Mouse (Mus musculus) v-Abl transformed pro-B cells (cell line): ENCODE results near the gene Xxylt1.

Source experiments
- in situ Hi-C, 2 experiments: fragments of 400-800 bp; cut with MboI; formaldehyde crosslinking; loops; one replicate each; pipeline ENCODE4 v1.15.1; 2025; ENCODE audit not compliant: unreplicated experiment in 2 of 2

The Xxylt1 gene

DNA sequence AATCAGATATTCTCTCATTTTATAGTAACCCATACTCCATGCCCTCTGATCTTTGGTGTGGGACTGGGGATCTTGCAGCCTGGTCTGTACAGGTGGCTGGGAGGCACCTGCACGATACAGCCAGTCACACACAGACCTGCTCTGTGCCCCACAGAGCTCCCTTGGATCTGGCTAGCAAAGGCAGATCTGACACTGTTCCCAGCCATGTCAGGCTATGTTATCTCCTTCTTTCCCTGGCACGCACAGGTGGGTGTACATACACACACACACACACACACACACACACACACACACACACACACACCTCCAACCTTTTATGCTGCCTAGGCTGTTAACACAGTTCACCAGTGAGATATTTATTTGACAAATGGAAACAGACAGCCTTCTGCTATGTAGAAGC, 82.5 kb downstream of the Xxylt1 start:
- in situ Hi-C loops = no loop called here

DNA sequence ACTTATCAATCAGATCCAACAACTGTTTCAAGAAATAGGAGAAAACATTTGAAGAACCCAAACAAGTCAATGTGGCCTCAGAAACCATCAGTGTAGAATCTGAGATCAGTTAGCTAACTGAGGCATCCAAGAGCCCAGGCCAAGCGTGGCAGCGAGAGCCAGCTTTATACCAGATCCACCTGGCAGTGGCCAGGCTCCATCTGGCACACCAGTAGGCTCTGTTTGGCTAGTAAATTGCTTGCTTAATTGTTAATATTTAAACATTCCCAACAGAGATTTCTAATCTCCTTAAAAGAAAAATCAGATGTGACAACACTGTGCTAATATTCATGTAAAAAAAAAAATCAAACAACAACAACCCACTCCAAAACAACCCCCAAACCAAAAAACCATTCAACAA, 83.2 kb downstream of the Xxylt1 start:
- in situ Hi-C loops = no loop called here

DNA sequence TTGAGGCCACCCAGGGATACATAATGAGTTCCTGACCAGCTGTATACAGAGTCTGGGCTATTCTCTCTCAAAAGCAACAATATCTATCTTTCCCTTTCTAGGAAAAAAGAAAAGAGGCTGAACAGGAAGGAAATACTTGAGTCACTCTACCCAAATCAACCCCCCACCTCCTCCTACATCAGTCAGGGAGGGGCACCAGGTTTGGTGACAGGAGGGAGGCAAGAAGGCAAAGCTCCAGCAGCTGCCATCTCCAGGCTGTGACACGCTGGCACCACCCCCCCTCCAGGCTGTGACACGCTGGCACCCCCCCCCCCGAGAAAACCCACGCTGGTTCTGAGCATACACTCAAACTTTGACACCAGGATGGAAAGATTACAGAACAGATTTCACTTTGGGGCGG, 85.8 kb downstream of the Xxylt1 start:
- in situ Hi-C loops = no loop called here

DNA sequence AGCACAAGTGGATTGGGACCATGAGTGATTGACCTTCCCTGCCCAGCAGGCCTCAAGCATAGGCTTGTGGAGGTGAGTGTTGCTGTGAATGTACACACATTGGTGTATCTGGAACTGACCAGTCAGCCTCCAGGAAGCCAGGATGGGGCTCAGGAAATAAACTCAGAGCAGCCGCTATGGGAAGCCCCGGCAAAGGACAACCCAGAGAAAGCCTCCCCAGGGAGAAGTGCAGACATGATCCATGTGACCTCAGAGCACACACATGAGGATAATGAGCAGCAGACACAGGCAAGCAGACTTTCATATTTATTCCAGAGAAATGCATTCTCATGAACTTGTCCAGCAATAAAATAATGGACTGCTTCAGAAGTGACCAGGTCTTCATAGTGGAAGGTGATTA, 86.4 kb downstream of the Xxylt1 start:
- in situ Hi-C loops = no loop called here

DNA sequence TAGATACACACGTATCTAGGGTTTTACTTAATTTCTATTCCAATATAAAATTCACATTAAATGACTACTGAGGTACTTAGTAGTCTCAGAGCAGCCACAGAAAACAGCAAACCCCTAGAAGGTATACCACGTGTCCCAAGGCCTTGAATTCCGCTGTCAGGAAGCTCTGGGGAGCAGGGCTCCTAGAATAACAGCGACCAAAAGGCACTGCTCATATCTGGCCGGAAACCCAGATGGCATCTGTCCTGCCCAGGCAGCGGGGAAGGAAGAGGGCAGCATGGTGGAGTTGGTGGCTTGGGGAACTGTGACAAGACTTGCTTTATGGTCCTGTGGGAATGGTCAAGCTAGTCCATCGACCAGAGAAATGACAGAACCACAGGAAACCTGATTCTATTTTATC, 86.9 kb downstream of the Xxylt1 start:
- in situ Hi-C loops = no loop called here

DNA sequence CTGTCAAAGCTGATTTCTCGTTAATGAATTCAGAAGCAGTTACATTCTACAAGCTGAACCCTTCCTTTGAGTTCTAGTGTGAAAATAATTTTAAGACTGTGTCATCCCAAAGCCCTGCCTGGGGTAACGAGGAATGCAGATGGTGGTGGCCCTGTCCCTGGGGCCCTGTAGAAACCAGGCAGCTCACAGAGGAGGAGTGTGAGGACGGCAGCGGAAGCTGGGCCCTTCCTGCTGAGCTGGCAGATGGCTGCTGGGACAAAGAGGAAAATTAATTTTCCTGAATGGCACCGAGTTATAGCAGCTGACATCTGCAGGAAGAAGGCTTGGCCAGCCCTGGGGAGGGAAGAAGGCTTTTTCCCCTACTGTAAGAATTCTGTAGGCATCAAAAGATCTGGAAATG, 88.7 kb downstream of the Xxylt1 start:
- in situ Hi-C loops = no loop called here

DNA sequence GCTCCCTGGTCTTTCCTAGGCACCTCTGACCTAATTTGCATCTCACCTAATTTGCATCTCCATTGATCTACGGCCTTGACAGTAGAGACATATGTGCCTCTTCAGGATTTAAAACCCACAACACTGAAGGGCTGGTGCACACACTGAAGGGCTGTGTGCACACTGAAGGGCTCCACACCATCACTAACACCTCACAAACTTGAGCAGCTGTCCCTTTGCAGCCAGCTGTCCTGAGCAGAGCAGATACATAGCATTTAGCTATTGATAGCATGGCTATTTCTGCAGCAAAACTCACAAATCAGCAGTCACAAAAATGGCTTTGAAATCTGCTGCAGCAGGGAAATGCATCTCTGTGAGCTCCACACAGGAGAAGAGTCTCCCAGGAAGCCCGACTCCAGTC, 90.6 kb downstream of the Xxylt1 start:
- in situ Hi-C loops = no loop called here

DNA sequence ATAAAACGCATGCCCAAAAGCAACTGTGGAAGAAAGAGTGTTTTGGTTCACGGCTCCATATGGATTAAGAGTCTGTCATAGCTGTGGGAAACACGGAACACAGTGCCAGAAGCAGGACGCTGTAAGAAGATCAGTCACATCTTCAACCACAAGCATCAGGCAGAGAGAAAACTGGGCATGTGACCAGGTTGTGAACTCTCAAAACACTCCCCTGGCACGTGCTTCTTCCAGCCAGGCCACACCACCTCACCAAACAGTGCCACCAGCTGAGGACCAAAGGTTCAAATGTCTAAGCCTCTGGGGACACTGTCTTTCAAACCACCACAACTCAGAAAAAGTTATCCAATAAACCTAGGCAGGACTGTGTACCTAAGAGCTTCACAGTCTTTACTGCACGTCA, 93.0 kb downstream of the Xxylt1 start:
- in situ Hi-C loops = loop anchor here in 1 of 2 experiments (5.0 kb wide), 1 partner anchor 79 kb away; no protein-coding TSS in a partner anchor

DNA sequence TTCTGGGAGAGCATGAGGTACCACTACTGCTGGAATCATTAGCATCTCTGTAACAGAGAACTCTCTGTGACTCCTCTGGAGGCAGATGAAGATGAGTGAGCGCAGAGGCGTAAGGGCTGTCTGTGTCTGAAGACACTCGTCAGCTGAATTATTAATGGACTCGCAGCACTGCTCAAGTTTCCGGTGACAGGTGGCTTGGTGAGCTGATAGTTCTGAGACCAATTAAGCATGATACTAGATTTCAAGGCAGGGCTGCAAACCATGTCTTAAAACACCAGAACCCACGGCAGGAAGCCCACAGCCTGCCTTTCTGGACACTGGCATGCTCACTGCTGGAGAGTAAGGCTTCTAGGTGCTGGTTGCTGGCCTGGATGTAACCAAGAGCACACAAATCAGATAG, 93.5 kb downstream of the Xxylt1 start:
- in situ Hi-C loops = loop anchor here in 1 of 2 experiments (5.0 kb wide), 1 partner anchor 80 kb away; no protein-coding TSS in a partner anchor

DNA sequence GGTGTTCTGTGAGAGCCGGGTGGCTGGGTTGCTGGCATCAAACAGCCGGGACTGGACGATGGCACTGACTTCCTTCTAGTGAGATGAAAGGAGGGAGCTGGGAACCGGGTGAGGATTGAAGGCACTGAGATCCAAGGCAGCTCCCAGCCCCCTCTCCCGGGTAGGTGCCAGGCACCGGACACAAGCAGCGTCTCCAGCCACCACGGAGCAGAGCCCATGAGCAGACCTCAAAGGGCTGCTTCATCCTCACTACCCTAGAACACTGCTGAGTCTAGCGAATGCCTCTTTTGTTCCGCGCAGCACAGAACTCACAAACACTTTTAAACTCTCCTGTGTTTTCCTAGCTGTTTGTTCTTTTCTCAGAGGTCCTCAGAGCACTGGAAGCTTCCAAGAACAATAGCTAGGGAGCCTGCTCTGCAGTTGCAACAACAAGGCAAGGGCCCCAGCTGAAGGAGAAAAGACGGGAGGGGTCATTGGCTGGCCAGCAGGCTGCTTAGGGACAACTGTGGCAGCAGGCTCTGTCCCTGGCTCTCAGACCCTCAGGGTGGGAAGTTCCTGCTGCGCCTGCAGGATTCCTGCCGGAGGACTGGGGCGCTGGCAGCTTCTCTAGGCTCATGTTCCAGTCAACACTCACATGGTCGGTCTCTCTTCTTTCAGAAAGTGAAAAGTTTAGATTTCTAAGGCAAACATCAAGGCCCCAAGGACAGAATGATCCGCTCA, 96.2 kb downstream of the Xxylt1 start:
- in situ Hi-C loops = loop anchor here in 1 of 2 experiments (5.0 kb wide), 1 partner anchor 82 kb away; no protein-coding TSS in a partner anchor

DNA sequence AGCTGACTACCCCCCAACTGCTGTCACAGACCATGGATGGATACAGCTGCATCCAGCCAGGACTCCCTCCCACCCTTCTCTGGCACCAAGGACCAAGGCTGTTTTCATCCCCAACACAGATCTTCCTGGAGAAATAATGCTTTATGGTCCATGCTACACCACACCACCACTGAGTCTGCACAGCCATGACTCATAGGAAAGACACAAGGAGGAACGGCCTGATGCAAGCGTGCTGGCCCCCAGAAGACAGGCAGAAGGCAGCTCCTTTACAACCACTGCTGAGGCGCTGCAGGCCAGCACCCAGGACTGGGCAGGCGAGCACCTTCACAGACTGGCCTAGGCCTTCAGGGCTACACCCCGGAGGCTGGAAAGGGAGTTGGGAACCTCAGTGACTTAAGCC, 97.1 kb downstream of the Xxylt1 start:
- in situ Hi-C loops = no loop called here

DNA sequence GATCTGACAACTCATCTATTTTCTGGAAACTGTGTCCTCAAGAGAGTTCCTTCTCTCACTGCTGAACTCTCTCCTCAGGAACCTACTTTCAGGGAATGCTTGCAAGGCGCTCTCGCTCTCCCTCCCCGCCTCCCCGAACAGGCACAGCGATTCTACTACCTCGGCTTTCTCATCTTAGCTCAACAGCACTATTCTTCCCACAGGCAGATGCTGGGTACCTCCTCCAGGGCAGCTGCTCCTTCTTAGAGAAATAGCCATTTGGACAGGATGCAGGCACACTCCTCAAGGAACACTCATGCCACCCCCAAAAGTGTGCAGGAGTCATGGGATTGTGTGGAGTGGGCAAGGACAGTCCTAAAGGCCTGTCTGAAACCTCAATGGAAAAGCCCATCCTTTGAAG, 97.5 kb downstream of the Xxylt1 start:
- in situ Hi-C loops = no loop called here

DNA sequence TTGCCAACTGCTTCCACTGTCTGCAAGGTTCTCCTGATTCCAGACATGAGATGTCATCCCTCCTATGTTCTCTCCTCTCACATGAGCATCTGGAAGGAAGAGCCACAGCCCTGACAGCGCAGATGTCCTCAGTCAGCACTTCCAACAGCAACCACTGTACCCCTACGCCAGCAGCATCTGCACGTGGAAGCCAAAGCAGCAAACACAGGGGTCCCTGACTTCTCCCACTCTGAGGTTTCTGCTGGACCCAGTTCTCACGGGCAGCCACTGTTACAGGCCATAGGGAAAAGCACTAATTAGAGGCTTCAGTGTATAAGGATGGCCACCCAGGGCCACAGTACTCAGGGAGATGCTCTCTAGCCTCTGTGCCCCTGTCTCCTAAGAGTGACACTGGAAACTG, 98.0 kb downstream of the Xxylt1 start:
- in situ Hi-C loops = no loop called here

DNA sequence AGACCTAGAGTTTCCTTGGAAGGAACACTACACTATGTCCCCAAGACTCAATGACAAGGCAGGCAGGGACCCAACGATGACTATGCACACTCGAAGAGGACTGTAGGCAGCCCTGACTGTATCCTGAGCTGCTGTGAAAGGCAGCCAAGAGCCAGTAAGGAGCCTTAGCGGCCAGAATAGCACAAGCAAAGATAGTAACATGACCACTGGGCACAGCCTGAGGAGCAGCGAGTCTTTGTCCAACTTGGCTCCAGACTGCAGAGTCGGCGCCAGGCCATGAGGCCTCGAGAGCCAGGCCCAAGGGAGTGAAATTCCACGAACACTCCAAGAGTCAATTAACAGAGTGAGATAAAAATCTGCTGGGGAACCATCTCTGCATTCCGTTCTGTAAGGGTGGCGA, 99.9 kb downstream of the Xxylt1 start:
- in situ Hi-C loops = no loop called here

DNA sequence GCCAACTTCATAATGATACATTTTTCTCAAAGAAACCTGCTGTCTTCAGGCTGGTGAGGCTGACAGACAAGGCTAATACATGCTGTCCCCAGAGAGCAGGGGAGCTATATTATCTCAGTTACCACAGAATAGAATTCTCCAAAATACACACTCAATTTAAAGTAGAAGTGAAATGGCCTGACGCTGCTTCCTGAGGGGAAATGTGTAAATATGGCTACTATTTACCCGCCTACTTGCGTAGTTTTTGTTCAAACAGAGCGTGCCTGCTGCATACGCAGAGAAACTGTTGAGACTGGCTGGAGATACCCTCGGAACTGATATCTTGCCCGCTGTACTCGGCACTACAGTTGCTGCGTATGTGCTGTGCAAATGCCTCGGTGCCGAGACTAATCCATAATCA, 101.3 kb downstream of the Xxylt1 start:
- in situ Hi-C loops = loop anchor here (5.0 to 10.0 kb wide), 5 partner anchors 38 to 383 kb away; partner anchors contain the start of gene Fam43a (in 2 of the 2)

DNA sequence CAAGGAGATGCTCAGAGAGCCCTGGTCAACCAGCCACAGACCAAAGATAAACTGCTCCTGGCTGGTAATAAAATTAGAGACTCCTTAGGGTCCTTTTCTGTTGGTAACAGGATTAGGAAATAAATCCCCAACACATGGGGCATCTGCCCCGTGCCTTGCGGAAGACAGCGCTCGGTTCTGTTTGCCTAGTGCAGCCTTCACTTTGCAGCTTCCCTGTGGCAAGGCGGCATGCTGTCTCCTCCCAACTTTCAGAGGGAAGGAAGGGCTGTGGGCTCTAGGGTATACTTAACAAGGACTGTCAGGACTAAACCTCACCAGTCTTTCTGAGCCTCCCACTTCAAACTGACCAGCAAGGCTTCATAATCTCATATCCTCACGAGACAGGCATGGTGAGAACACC, 103.5 kb downstream of the Xxylt1 start:
- in situ Hi-C loops = loop anchor here (5.0 to 10.0 kb wide), 5 partner anchors 35 to 380 kb away; partner anchors contain the start of gene Fam43a (in 2 of the 2)

DNA sequence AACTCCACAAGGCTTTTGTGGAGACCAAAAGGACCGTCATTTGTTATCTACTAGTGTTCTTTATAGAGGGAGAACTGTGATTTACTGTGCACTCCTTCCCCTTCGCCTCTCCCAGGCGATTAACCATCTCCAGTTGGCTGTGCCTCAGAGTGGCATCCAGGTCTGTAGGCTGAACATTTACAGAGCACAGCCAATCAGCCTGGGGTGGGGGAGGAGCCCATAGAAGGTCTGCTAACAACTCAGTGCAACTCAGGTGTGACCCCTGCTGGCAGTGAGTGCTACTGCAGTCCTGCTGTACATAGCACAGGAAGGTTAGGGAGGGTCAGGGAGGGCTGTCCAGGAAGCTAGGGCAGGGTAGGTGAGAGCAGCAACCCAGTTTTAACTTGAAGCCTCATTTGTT, 104.0 kb downstream of the Xxylt1 start:
- in situ Hi-C loops = loop anchor here (5.0 to 10.0 kb wide), 5 partner anchors 35 to 380 kb away; partner anchors contain the start of gene Fam43a (in 2 of the 2)

DNA sequence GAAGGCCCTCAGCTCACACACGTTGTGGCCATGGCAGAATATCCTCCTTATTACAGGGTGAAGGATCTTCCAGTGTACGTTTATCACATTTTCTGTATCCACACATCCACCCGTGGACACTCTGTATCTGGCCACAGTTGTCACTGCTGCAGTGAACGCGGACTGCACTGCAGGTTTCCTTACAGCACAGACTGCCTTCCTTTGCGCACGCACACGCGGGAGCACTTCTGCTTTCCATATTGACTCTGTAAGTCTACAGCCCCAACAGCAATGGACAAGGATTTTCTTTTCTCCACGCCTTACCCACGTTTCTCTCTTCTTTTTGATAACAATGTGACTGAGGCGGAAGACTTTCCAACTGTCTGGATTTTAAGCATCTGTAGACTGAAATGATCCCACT, 106.7 kb downstream of the Xxylt1 start:
- in situ Hi-C loops = loop anchor here in 1 of 2 experiments (10.0 kb wide), 1 partner anchor 300 kb away; no protein-coding TSS in a partner anchor

DNA sequence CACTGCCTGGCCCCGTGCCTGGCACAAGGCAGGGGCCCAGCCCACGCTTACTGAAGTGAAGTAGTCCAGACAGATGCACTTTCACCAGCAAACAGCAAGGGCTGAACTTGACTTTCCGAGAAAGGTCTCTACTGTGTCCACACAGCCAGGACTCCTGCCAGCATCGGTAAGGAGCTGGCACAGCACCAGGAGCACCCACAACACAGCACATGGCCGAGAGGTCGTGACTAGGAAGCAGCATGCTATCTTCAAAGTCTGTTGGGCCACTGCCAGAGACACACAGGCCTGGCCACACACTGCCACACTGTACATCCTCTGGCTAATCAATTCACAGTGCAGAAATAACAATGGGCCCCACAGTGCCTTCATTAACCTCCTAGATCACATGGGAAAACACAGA, 107.8 kb downstream of the Xxylt1 start:
- in situ Hi-C loops = loop anchor here in 1 of 2 experiments (10.0 kb wide), 1 partner anchor 299 kb away; no protein-coding TSS in a partner anchor

DNA sequence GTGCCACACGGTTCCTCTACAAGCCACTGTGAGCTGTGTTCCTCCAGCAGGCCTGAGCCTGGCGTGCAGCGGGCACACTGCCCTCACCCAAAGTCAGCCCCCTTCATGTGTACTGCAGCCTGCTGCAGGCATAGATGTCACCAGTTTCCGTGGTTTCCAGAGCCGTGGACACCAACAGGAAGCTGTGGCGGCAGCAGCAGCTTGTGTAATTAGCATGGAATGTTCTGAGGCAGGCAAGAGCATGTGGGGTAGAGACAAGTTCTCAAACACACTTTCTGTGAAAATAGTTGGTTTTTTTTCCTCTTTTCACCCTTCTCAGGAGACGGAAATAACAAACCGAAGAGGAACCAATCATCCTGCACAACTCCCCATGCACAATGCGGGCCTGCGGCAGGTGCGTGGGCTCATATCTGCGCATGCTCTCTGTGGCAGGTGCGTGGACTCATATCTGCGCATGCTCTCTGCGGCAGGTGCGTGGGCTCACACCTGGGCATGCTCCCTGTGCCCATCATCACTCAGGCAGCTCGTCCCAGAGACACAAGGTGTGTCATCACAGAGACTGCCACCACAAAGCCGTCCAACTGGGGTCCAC, 109.2 kb downstream of the Xxylt1 start:
- in situ Hi-C loops = loop anchor here in 1 of 2 experiments (10.0 kb wide), 1 partner anchor 297 kb away; no protein-coding TSS in a partner anchor

DNA sequence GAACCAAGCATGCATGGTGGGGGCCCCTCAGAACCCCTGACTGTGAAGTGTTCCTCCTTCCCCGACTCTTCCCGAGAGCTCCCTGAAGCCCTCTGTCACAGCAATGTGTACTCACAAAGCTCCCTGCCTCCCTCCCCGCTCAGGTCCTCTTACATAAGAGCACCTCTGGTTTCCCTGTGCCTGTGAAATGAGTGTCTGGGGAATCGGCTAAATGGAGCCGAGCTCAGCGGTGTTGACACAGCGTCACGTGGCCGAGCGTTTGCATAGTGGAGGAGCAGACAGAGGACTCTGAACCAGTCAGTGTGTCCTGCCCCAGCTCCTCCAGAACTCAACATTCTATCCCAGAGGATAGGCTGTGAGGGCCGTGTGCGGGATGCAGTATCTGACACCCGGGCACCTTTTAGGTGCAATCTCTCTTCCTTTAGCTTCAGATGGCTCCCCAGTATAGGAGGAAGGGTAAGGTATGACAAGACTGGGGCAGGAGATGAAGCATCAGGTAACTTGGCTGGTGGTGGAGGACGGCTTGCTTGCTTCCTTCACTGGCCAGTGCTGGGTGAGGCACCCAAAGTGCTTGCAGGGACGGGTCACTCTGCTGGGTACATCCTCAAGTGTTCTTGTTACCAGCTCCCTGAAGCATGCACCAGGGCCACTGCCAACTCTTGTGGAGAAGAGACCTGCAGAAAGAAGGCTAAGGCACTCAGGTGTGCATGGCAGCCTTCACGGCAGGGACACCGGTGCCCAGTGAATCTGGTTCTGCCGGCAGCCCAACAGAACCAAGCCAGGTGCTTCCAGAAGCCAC, 111.8 kb downstream of the Xxylt1 start:
- in situ Hi-C loops = loop anchor here (10.0 kb wide), 2 partner anchors 195 to 295 kb away; no protein-coding TSS in a partner anchor
